Mouse (Mus musculus) thymus, postnatal 0 days (tissue): ENCODE measurements at regions not wholly inside any gene's neighbourhood (a gene's known extent, or its start where the extent isn't known, plus 50 kb on each side); places are given as distances from the start of the nearest gene placed in this dataset.

Source experiments
- DNase-seq: peaks from one replicate; pipeline ENCODE4 v3.0.0-alpha.2; 2015; ENCODE audit warnings: low spot score

GRCm38 (mm10) chr9:69814432-69814831, 53.7 kb upstream of the Foxb1 start:
- no peak for DNase-seq

- DNase-seq: no peak
Observed at GRCm38 (mm10) chr9:69823179-69823966, 62.6 kb upstream of the Foxb1 start.

- DNase-seq: no peak
Observed at GRCm38 (mm10) chr9:69828428-69828827, 67.7 kb upstream of the Foxb1 start.

- DNase-seq: no peak
Observed at GRCm38 (mm10) chr9:69835396-69835795, 74.7 kb upstream of the Foxb1 start.

- DNase-seq: no peak
Observed at GRCm38 (mm10) chr9:69839198-69839597, 78.5 kb upstream of the Foxb1 start.

- no peak for DNase-seq
Observed at GRCm38 (mm10) chr9:69844712-69845111, 84.0 kb upstream of the Foxb1 start.

- no peak for DNase-seq
Observed at GRCm38 (mm10) chr9:69845210-69845609, 84.5 kb upstream of the Foxb1 start.

GRCm38 (mm10) chr9:69856621-69857020, 95.9 kb upstream of the Foxb1 start:
- peak; percentile 22 for DNase-seq

- no peak for DNase-seq
Observed at GRCm38 (mm10) chr9:69858619-69859018, 97.9 kb upstream of the Foxb1 start.

GRCm38 (mm10) chr9:69870182-69870581, 109.4 kb upstream of the Foxb1 start:
- DNase-seq: no peak

GRCm38 (mm10) chr9:69886351-69886750, 102.9 kb upstream of the Bnip2 start:
- no peak for DNase-seq

GRCm38 (mm10) chr9:69898016-69898415, 91.2 kb upstream of the Bnip2 start:
- DNase-seq: no peak

GRCm38 (mm10) chr9:69899371-69899770, 89.9 kb upstream of the Bnip2 start:
- DNase-seq: peak; percentile 3

- no peak for DNase-seq
Observed at GRCm38 (mm10) chr9:69900871-69901270, 88.4 kb upstream of the Bnip2 start.

GRCm38 (mm10) chr9:69907123-69907945, 81.9 kb upstream of the Bnip2 start:
- DNase-seq: no peak

GRCm38 (mm10) chr9:69910621-69911020, 78.6 kb upstream of the Bnip2 start:
- no peak for DNase-seq

- DNase-seq: no peak
Observed at GRCm38 (mm10) chr9:69928126-69928525, 61.1 kb upstream of the Bnip2 start.

- DNase-seq: no peak
Observed at GRCm38 (mm10) chr9:69937863-69938262, 51.4 kb upstream of the Bnip2 start.
